Mouse (Mus musculus): ENCODE data around the gene Rbms2. TPM values are rescaled to one million over a fixed set of nuclear protein-coding genes. Genes with fewer than 3 reads are reported as not detected.
"Not testable (repeated sequence)": the region's sequence is repeated elsewhere in the genome, so short reads cannot be mapped to it uniquely, and the experiment has no call there.

The Rbms2 gene
- polyA plus RNA-seq, 1 experiment from 2014 or later, result 25.3 TPM

DNA sequence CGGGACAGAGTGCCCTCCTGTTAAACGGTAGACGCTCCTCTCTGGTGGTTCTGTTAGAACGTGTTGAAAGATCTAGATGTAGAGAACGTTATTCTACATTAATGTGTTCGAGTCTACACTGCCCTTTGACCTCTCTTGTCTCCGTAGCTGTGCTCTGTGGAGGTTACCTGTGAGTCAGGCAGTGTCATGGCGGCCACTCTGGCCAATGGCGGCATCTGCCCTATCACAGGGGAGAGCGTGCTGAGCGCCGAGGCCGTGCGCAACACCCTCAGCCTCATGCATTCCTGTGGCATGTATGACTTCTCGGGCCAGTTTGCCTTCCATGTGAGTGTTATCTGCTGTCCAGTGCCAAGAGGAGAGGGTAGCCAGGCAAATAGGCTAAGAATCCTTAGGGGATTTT lies 24.8 kb upstream of the Rbms2 start:
- Histone ChIP-seq H3K36me3 (ENCODE audit: control insufficient read depth, insufficient read depth, low read length) (peaks cover 6% of the 10 kb centered on the region; the same call in 1 of the 2 replicates), H3K9me3 (ENCODE audit: control insufficient read depth, low read length) (no peaks in the 10 kb centered on the region), H3K27me3 (replicated peaks; ENCODE audit: control insufficient read depth, insufficient read depth, low read length) (no peaks in the 10 kb centered on the region), H3K4me1 (replicated peaks; ENCODE audit: control insufficient read depth, insufficient read depth, low read length) (no peaks in the 10 kb centered on the region), H3K27ac (ENCODE audit: low read depth) (no peak overlapping the region), H3K4me2 (ENCODE audit: low read length) (no peak overlapping the region), H3K4me3 (ENCODE audit: low read depth, low read length) (no peak overlapping the region), H3K9ac (ENCODE audit: low read length) (no peak overlapping the region)
- DNase-seq (ENCODE audit: low spot score), result no peak
- ATAC-seq (replicated peaks; ENCODE audit: low FRiP score, low TSS enrichment, low read depth), result no peak
- WGBS, result 84% methylated on average over 15 of the region's 15 CpGs

DNA sequence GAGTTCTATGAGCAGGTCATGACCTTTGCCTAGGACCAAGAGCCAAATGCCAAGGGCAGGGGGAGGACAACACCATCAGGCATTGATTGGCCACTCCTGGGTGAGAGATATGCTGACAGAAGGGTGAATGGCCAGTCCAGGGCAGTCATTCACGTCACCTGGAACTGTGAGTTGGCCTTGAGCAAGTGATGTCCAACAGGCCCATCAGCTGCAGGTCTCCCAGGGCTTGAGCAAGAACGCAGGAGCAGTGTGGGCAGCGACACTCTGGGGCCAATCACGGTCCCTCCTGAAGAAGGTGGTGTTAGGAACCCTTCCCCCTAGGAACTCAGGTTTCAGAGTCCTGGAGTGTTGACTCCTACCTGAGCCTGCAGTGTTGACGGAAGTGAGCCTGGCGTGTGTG lies 21.8 kb upstream of the Rbms2 start:
- ATAC-seq (replicated peaks; ENCODE audit: low FRiP score, low TSS enrichment, low read depth), result no peak
- WGBS, result 62% methylated on average over 6 of the region's 6 CpGs
- H3K4me2 ChIP-seq (ENCODE audit: low read length), result no peak overlapping the region

DNA sequence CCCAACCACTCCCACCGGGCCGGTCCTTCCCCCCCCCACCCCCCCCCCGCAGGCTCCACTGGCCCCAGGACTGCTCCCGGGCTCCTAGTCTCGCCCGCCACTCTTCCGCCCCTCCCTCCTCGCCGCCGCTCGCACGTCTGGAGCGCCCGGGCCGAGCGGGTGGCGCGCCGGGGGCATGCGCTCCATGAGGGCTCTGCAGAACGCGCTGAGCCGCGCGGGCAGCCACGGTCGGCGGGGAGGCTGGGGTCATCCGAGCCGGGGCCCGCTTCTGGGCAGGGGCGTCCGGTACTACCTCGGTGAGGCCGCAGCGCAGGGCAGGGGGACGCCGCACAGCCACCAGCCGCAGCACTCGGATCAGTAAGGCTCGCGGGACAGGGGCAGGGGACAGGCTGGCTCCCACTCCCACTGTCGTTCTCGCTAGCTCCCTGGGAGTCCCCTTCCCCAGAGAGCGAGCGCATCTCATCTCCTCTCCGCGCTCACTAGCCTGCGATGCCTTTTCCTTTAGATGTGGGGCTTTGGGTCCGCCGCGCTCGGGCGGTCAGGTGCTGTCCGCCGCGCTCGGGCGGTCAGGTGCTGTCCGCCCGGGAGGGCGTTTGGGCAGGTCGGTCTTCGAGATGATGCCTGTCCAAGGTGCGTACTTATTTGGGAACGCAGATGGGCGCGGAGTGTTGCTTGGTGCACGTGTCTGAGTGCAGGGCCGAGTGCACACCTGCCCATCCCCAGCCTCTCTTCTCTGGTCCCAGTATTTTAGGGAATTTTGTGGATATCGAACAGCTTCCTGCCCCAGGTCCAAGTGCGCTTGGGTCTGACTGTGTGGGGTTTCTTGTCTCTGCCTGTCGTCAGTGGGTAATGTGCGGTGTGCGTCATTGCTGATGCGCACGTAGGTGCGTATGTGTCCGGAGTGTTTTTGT lies 14.7 kb upstream of the Rbms2 start:
- Histone ChIP-seq H3K9me3 (ENCODE audit: control insufficient read depth, low read length) (no peaks in the 10 kb centered on the region), H3K36me3 (ENCODE audit: control insufficient read depth, insufficient read depth, low read length) (no peaks in the 10 kb centered on the region), H3K4me3 (ENCODE audit: low read depth, low read length) (peak overlapping the region; percentile 64), H3K27me3 (replicated peaks; ENCODE audit: control insufficient read depth, insufficient read depth, low read length) (peaks cover 18% of the 10 kb centered on the region), H3K4me2 (ENCODE audit: low read length) (peak overlapping the region; percentile 100), H3K4me1 (replicated peaks; ENCODE audit: control insufficient read depth, insufficient read depth, low read length) (peaks cover 8% of the 10 kb centered on the region), H3K27ac (ENCODE audit: low read depth) (no peak overlapping the region), H3K9ac (ENCODE audit: low read length) (peak overlapping the region; percentile 47)
- under 1% methylated on average over 66 of the region's 79 CpGs for WGBS
- ATAC-seq (replicated peaks; ENCODE audit: low FRiP score, low TSS enrichment, low read depth), result peak; percentile 82; the same call in 1 of the 2 replicates
- DNase-seq (ENCODE audit: low spot score), result peak; percentile 74

More for the DNA sequence above, 21.8 kb upstream of the Rbms2 start:
- no peaks in the 10 kb centered on the region; the same call in 1 of the 2 replicates for H3K36me3 ChIP-seq (ENCODE audit: control insufficient read depth, insufficient read depth, low read length)
- no peak for DNase-seq (ENCODE audit: low spot score)
- no peak overlapping the region for H3K4me3 ChIP-seq (ENCODE audit: low read depth, low read length)
- H3K9ac ChIP-seq (ENCODE audit: low read length), result no peak overlapping the region
- H3K9me3 ChIP-seq (ENCODE audit: control insufficient read depth, low read length), result no peaks in the 10 kb centered on the region
- no peaks in the 10 kb centered on the region for H3K27me3 ChIP-seq (replicated peaks; ENCODE audit: control insufficient read depth, insufficient read depth, low read length)
- H3K4me1 ChIP-seq (replicated peaks; ENCODE audit: control insufficient read depth, insufficient read depth, low read length), result no peaks in the 10 kb centered on the region
- no peak overlapping the region for H3K27ac ChIP-seq (ENCODE audit: low read depth)

DNA sequence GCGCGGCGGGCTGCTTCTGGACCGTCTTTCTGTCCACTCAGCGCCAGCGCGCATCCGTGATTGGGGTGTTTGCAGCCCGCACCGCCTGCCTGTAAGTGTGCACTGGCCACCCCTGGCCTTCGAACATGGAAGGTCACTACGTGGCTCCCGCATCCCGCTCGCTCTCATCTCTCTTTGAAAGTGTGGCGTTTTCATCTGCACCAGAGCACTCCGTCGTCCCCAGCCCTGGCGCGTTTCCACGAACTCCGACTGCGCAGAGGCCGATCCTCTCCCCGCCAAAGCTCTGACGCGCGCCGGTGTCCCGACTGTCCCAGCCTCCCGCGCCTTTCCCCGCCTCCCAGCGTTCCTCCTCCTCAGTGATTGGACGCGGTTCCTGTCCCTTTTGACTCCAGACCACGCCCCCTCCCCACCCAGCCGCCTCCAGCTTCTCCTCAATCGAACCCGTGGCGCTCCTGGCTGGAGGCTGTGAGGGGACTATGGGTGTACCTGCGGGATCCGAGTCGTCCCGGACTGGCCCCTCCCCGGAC lies 14.0 kb upstream of the Rbms2 start, which contains the start of gene Gls2:
Gene Gls2, plus strand, starts transcription at position 434 of the 527 bp plus-strand sequence.
- peak within 1 kb of the TSS; percentile 64 for H3K4me3 ChIP-seq (ENCODE audit: low read depth, low read length)

DNA sequence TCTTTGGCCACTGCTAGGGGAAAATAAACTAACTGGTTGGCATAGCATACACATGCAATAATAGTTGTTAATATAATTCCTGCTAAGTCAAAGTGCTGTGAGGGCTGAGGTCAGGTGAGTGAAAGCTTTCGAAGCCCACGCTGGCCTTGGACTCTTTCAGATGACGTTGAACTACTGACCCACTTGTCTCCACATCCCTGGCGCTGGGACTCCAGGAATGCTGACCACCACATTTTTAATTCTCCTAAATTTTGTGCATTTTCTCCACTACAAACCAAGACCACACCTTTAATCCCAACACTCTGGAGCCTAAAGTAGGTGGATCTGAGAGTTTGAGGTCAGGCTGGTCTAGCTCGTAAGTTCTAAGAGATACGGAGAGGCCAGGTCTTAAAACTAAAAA lies 13.0 kb upstream of the Rbms2 start:
- no peaks in the 10 kb centered on the region for H3K36me3 ChIP-seq (ENCODE audit: control insufficient read depth, insufficient read depth, low read length)
- no peaks in the 10 kb centered on the region for H3K9me3 ChIP-seq (ENCODE audit: control insufficient read depth, low read length)
- 90% methylated on average over 6 of the region's 6 CpGs for WGBS
- no peak overlapping the region for H3K4me3 ChIP-seq (ENCODE audit: low read depth, low read length)
- DNase-seq (ENCODE audit: low spot score) (no peak), ATAC-seq (replicated peaks; ENCODE audit: low FRiP score, low TSS enrichment, low read depth) (no peak)
- H3K9ac ChIP-seq (ENCODE audit: low read length), result no peak overlapping the region
- peaks cover 18% of the 10 kb centered on the region for H3K27me3 ChIP-seq (replicated peaks; ENCODE audit: control insufficient read depth, insufficient read depth, low read length)
- H3K27ac ChIP-seq (ENCODE audit: low read depth), result no peak overlapping the region
- H3K4me1 ChIP-seq (replicated peaks; ENCODE audit: control insufficient read depth, insufficient read depth, low read length), result peaks cover 8% of the 10 kb centered on the region
- no peak overlapping the region for H3K4me2 ChIP-seq (ENCODE audit: low read length)

More for the DNA sequence above, 14.0 kb upstream of the Rbms2 start, which contains the start of gene Gls2:
- Histone ChIP-seq H3K27ac (ENCODE audit: low read depth) (no peak within 1 kb of the TSS), H3K9ac (ENCODE audit: low read length) (peak within 1 kb of the TSS; percentile 47), H3K4me2 (ENCODE audit: low read length) (peak within 1 kb of the TSS; percentile 100), H3K9me3 (ENCODE audit: control insufficient read depth, low read length) (no peaks in the 10 kb centered on the region), H3K36me3 (ENCODE audit: control insufficient read depth, insufficient read depth, low read length) (no peaks in the 10 kb centered on the region), H3K4me1 (replicated peaks; ENCODE audit: control insufficient read depth, insufficient read depth, low read length) (peaks cover 8% of the 10 kb centered on the region), H3K27me3 (replicated peaks; ENCODE audit: control insufficient read depth, insufficient read depth, low read length) (peaks cover 18% of the 10 kb centered on the region)
- peak; percentile 95 for ATAC-seq (replicated peaks; ENCODE audit: low FRiP score, low TSS enrichment, low read depth)
- under 1% methylated on average over 46 of the region's 46 CpGs for WGBS
- DNase-seq (ENCODE audit: low spot score), result peak; percentile 98

DNA sequence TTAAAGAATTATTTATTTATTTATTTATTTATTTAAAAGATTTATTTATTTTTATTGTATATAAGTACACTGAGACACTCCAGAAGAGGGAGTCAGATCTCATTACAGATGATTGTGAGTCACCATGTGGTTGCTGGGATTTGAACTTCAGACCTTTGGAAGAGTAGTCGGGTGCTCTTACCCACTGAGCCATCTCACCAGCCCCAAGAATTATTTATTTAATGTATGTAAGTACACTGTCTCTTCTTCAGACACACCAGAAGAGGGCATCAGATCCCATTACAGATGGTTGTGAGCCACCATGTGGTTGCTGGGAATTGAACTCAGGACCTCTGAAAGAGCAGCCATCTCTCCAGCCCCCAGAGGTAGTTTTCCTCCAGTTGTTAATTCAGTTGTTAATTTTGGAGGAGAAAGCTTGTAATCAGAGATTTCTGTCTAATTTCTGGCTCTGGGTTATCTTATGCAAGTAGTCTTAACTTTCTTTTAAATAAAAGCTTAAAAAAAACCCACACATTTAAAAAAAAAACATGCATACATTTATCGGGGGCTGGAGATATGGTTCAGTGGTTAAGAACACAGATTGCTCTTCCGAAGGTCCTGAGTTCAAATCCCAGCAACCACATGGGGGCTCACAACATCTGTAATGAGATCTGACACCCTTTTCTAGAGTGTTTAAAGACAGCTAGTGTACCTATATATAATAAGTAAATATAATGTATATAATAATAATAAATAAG lies 12.1 kb upstream of the Rbms2 start:
- not testable (repeated sequence) for ATAC-seq (replicated peaks; ENCODE audit: low FRiP score, low TSS enrichment, low read depth); DNase-seq (ENCODE audit: low spot score)
- 89% methylated on average over 3 of the region's 3 CpGs for WGBS

DNA sequence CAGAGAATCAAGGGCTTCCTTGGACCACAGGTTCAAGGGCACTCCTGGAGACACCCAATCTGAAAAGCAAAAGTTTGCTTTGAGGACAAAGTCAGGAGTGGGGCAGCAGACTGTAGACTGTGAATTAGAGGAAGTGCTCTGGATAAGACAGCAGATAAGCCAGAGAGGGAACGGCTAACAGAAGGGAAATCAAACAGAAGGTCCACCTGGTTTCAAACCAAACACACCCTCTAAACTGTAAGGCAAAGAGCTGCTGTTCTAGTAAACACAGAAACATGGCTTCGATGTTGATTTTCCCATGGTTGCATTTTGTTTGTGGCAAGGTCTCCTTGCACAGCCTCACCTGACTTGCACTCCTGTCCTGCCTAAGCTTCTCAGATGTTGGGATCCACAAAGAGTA lies 11.4 kb upstream of the Rbms2 start:
- no peak for DNase-seq (ENCODE audit: low spot score)
- Histone ChIP-seq H3K9ac (ENCODE audit: low read length) (no peak overlapping the region), H3K4me1 (replicated peaks; ENCODE audit: control insufficient read depth, insufficient read depth, low read length) (peaks cover 8% of the 10 kb centered on the region), H3K4me3 (ENCODE audit: low read depth, low read length) (no peak overlapping the region), H3K9me3 (ENCODE audit: control insufficient read depth, low read length) (no peaks in the 10 kb centered on the region), H3K27ac (ENCODE audit: low read depth) (no peak overlapping the region), H3K4me2 (ENCODE audit: low read length) (no peak overlapping the region), H3K27me3 (replicated peaks; ENCODE audit: control insufficient read depth, insufficient read depth, low read length) (peaks cover 18% of the 10 kb centered on the region), H3K36me3 (ENCODE audit: control insufficient read depth, insufficient read depth, low read length) (no peaks in the 10 kb centered on the region)
- no peak for ATAC-seq (replicated peaks; ENCODE audit: low FRiP score, low TSS enrichment, low read depth)
- WGBS, result 56% methylated on average over 2 of the region's 2 CpGs

More for the DNA sequence above, 12.1 kb upstream of the Rbms2 start:
- not testable (repeated sequence) for H3K27ac ChIP-seq (ENCODE audit: low read depth); H3K4me1 ChIP-seq (replicated peaks; ENCODE audit: control insufficient read depth, insufficient read depth, low read length); H3K4me2 ChIP-seq (ENCODE audit: low read length); H3K36me3 ChIP-seq (ENCODE audit: control insufficient read depth, insufficient read depth, low read length); H3K9ac ChIP-seq (ENCODE audit: low read length); H3K9me3 ChIP-seq (ENCODE audit: control insufficient read depth, low read length); H3K4me3 ChIP-seq (ENCODE audit: low read depth, low read length)
- H3K27me3 ChIP-seq (replicated peaks; ENCODE audit: control insufficient read depth, insufficient read depth, low read length), result peaks cover 18% of the 10 kb centered on the region

DNA sequence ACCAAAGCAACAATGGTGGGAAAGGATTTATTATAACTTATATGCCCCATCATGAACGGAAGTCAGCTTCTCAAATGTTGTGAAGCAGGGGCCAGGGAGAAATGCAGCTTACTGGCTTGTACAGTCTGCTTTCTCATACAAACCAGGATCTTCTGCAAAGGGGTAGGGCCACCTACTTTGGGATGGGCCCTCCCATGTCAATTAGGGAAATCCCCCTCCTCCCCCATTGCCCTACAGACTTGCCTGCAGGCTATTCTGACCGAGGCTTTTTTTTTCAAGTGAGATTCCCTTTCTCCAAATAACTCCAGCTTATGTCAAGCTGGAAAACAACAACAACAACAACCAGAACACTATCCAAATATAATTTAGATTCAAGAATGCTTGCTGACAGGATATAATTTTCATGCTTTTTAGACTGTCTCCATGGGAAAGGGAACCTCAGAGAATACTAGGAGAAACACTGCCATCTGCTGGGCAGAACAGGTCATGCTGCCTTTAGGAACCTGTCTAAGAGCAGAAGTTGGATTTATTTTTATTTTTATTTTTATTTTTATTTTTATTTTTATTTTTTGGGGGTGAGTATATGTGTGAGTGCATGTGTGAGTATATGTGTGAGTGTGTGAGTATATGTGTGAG lies 8.3 kb upstream of the Rbms2 start:
- Histone ChIP-seq H3K4me2 (ENCODE audit: low read length) (no peak overlapping the region), H3K27ac (ENCODE audit: low read depth) (no peak overlapping the region), H3K4me1 (replicated peaks; ENCODE audit: control insufficient read depth, insufficient read depth, low read length) (no peaks in the 10 kb centered on the region), H3K27me3 (replicated peaks; ENCODE audit: control insufficient read depth, insufficient read depth, low read length) (no peaks in the 10 kb centered on the region), H3K36me3 (ENCODE audit: control insufficient read depth, insufficient read depth, low read length) (no peaks in the 10 kb centered on the region), H3K9me3 (ENCODE audit: control insufficient read depth, low read length) (no peaks in the 10 kb centered on the region), H3K9ac (ENCODE audit: low read length) (no peak overlapping the region), H3K4me3 (ENCODE audit: low read depth, low read length) (no peak overlapping the region)
- DNase-seq (ENCODE audit: low spot score) (peak; percentile 82), ATAC-seq (replicated peaks; ENCODE audit: low FRiP score, low TSS enrichment, low read depth) (no peak)
- 48% methylated on average over 2 of the region's 2 CpGs for WGBS

All from intestine, embryonic 14.5 days (tissue).